Mouse (Mus musculus): ENCODE measurements around the gene Hcrtr2. TPM values are rescaled to one million over a fixed set of nuclear protein-coding genes. Genes with fewer than 3 reads are reported as not detected.

The Hcrtr2 gene
- total RNA-seq, 2 experiments from 2014 or later, result not detected

DNA sequence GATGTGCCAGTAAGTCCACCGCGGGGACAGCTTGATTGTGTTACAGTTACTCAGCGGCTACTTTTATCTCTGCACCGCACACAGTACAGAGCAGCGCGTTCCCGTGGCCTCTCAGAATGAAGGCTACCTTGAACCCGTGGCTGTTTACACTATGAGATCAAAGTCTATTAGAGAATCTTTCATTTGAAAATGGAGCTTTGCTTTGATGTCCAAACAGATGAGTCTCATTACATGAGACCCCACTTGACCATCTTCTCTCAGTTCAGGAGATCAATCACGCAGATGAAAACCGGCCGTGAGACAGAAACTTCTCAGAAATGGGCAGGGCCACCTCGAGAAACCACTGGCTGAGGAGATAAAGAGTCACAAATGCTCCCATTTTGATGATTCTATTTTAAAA, 86.4 kb downstream of the Hcrtr2 start:
- peak; percentile 72; the same call in 1 of the 2 replicates for ATAC-seq (replicated peaks; ENCODE audit: low FRiP score, low TSS enrichment, poor library complexity, severe bottlenecking)

DNA sequence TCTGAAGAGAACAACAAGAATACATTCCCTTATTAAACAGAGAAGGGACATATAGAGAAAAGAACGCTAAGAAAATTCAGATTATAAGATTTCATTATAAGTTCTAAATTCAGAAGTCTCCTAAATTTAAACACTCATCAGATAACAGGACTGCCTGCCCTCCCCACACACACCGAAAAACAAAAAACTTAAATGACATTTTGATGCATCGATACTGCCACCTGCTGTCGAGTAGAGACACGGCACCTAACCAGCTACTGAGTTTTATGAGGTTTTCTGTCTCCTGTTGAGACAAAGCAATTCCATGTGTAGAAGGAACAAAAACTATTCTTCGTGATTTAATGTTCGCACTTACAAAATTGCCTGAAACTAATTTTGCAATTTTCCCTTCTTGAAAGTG, 87.0 kb downstream of the Hcrtr2 start:
- peak; percentile 93 for ATAC-seq (replicated peaks; ENCODE audit: low FRiP score, low TSS enrichment, poor library complexity, severe bottlenecking)

DNA sequence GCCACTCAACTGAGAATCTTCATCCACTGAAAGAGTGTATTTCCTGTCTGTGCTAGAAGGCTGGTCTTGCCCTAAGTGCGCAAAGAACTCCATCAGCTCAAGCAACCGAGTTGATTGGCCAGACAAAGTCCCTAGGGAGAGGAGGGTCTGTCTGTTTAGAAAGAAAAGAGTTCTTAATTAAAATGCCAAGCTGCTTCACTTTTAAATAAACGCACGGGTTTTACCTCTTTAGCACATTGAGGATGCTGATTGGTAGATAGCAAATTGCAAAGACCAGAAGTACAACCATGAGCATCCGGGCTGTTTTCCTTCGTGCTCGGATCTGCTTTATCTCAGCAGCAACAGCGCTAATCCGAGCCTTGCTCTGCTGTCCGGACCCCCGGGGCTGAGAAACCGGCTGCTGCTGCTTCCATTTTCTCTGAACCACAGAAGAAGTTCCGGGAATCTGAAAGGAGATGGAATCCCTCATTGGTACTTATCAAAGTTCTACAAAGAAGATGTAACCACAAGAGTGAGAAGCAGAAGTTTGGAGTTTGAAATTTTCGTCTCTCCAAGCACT, 87.6 kb downstream of the Hcrtr2 start:
- ATAC-seq (replicated peaks; ENCODE audit: low FRiP score, low TSS enrichment, poor library complexity, severe bottlenecking), result 0 out of 2 replicates have a peak, but pooled peaks have one; percentile 55

DNA sequence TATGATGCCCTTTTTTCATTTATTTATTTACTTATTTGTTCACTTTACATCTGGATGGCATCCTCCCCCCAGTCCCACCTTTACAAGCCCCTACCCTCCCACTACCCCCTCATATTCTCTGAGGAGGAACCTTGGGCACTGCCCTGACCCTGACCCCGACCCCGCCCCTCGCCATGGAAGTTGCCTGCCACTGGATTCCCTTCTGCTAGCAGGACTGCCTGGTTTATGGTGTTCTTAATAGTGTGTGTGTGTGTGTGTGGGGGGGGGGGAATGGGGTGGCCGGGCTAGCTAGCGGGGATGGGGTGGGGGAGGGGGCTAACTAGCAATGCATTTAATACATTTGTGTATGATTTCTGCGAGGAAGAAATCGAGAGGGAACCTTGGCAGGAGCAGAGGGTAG, 88.8 kb downstream of the Hcrtr2 start:
- ATAC-seq (replicated peaks; ENCODE audit: low FRiP score, low TSS enrichment, poor library complexity, severe bottlenecking), result no peak

DNA sequence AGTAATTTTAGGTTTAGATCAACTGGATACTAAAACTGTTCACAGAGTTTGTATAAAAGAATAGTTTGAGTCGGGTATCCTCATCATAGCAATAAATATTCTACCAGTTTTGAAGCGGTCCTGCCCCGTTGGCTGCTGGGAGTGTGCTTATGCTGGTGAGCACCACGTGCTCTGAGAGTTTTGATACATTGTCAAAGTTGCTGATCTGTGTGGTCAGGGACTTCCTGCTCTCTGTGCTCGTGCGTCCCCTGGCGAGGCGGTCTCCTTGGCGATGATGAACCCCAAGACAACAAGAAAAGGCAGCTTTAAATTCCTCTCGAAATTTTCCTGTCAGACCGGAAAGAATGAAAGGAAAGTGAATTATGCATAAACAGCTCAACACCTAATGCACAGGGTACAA, 93.3 kb downstream of the Hcrtr2 start:
- no peak for ATAC-seq (replicated peaks; ENCODE audit: low FRiP score, low TSS enrichment, poor library complexity, severe bottlenecking)

DNA sequence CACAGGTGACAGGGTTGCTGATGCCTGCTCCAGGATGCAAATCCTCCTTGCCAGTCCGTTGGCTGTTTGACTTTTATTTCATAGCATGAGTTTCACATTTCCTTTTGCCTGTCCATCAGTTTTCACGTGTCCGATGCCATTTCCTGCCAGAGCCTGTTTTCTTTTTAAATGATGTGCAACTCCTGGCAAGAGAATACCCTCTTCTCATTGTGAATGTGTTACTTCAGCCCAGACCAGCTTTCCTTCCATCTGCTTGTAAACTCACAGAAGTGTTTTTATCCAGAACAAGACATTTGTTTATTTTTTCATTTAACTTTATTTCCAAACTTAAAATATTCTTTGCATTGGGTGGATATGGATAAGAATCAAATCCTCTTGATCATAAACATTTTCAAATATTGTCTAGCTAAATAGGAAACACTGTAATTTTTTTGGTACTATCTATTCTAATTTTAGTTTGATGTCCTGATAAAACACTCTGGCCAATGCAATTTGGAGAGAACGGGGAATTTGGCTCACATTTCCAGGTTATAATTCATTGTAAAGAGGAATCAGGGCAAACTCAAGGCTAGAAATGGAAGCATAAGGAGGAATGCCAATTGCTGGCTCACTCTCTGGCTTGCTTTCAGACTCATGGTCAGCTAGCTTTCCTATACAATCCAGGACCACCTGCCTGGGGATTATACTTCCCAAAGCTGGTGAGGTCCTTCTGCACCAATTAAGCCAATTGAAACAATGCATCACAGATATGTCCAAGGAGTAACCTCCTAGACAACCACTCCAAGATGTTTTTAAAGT, 106.3 kb downstream of the Hcrtr2 start:
- no peak for ATAC-seq (replicated peaks; ENCODE audit: low FRiP score, low TSS enrichment, poor library complexity, severe bottlenecking)

DNA sequence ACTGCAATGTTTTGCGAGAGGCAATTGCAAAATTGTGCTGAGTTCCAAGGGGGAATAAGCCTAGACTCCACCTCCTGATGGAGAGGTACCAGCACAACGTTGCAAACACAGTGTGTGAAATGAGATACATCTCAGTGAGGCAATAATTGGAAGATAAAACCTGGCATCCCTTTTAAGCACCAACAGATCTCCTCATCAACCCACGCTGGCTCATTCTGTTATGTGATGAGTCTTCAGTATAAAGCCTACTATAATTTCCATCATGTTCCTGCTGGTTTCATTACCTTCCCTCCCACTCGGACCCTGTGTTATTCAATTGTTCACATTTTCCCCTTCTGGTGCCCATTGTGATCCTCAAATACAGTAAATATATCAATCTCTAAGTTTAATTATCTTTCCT, 109.0 kb downstream of the Hcrtr2 start:
- ATAC-seq (replicated peaks; ENCODE audit: low FRiP score, low TSS enrichment, poor library complexity, severe bottlenecking), result no peak

DNA sequence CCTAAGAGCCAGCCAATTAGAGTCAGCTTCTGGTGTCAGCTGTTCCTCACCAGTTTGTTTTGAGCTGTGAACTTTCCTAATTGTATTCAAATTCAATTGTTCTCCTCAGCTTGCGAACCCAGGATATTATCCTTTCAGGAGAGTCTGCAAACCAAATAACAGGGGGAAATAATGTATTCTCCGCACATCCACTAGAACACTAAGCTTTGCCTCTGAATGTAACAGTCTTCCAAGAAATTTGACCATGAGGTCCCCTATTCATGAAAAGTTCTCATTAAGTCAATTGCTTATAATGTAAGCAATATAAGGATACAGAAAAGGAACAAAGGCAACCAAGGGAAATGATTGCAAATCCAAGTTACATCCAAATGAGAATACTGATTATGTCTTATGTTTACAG, 110.1 kb downstream of the Hcrtr2 start, which contains the start of gene Gfral:
Gfral (minus strand) TSS at position 101 of the 400 bp plus-strand sequence.
- ATAC-seq (replicated peaks; ENCODE audit: low FRiP score, low TSS enrichment, poor library complexity, severe bottlenecking), result no peak

DNA sequence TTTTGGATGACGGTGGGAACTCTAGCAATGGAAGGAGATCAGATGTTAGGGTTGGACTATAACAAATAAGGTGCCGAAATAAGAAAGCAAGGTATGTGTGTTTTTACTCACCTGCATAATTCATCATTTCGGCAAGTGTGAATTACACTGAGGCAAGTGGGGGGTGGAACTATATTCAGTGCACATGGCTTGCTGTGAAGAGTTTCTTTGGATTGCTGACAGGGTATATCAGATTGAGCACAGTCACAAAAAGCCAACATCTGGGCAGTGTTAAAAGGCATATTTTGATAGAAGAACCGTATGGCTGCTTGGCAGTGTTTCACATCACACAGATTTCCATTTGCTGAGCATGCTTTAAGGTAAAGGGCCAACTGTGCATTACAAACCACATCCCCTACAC, 126.7 kb downstream of the Hcrtr2 start:
- no peak for ATAC-seq (replicated peaks; ENCODE audit: low FRiP score, low TSS enrichment, poor library complexity, severe bottlenecking)

DNA sequence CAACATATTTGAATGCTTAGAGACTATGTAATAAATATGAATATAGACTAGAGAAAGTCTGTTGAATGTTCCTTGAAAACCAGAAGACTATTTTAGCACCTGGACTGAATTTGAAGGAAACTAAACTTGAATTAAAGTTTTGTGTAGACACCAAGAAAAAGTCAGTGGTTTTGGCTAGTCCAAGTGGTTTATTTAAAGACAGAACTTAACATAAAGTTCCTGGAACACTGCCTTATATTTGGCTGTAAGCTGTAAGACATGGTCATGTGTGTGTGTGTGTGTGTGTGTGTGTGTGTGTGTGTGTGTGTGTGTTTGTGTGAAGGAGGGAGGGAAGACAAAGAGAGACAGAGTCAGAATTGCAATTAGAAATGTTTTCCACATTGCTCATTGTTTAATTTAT, 144.4 kb downstream of the Hcrtr2 start:
- no peak for ATAC-seq (replicated peaks; ENCODE audit: low FRiP score, low TSS enrichment, poor library complexity, severe bottlenecking)

Other genes starting within 250 kb of the Hcrtr2 start
- not detected in 2 replicates for gene Gfral, start 110.2 kb downstream of the Hcrtr2 start, total RNA-seq (2014; fragmentation: Nextera tagmentation)
- not detected in 2 replicates for gene Gfral, start 110.2 kb downstream of the Hcrtr2 start, total RNA-seq (2017)
- not detected in 2 replicates for gene Fam83b, start 243.3 kb upstream of the Hcrtr2 start, total RNA-seq (2014; fragmentation: Nextera tagmentation)
- gene Fam83b, start 243.3 kb upstream of the Hcrtr2 start, total RNA-seq (2017), result not detected in 2 replicates